Mouse (Mus musculus) MEL (cell line): ENCODE measurements around the gene Pbx3.

ENCODE experiments used
- CTCF ChIP-seq, 3 experiments: IDR thresholded peaks in 2 of 3; conservative IDR thresholded peaks in 1 of 3; 2 replicates each; pipeline ENCODE4 v1.5.1; 2011 to 2012; ENCODE audit warnings: low read length in 3 of 3, low read depth in 2 of 3, mild to moderate bottlenecking in 2 of 3, improper control_type of control experiment in 1 of 3, inconsistent platforms in 1 of 3, mixed read lengths in 1 of 3, moderate library complexity in 1 of 3; ENCODE audit not compliant: control insufficient read depth in 1 of 3, insufficient read depth in 1 of 3, poor library complexity in 1 of 3, severe bottlenecking in 1 of 3
- JUND ChIP-seq: IDR thresholded peaks from 2 replicates; pipeline ENCODE4 v1.6.1; 2011; ENCODE audit warnings: low read depth, mild to moderate bottlenecking, improper control_type of control experiment, low read length
- MAX ChIP-seq: IDR thresholded peaks from 2 replicates; pipeline ENCODE4 v1.6.1; 2011; ENCODE audit warnings: low read length, improper control_type of control experiment

DNA sequence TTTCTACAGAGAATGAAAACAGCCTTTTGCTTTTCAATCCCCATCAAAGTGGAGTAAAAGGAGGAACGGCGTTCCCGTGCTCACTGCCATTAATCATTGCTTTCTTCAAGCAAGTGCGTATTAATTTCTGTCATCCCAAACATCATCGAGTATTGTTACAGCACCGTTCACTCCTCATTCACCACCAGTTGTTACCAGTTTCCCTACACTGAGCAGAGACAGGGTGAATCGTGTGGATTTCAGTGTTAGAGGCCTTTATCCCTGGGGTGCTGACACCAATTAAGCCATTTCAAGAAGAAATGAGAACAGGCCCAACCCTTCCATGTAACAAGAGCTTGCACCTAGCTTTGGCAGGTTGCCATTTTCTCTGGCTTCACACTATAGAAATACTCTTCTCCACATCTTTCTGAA is 17.1 kb downstream of the Pbx3 start:
- no peak for TF ChIP-seq CTCF (IDR thresholded peaks at IDR 0.05 in 2 of 3, conservative IDR thresholded peaks at IDR 0.05 in 1 of 3; ENCODE audit: control insufficient read depth in 1 of 3, insufficient read depth in 1 of 3, low read depth in 2 of 3, low read length in 3 of 3, poor library complexity in 1 of 3, severe bottlenecking in 1 of 3)
- TF ChIP-seq JUND: no peak
- TF ChIP-seq MAX: no peak
